Mouse (Mus musculus) liver, postnatal 0 days (tissue): ENCODE measurements around the gene Gsap.

ENCODE experiments used
- CTCF ChIP-seq: sonication (generic); IDR thresholded peaks from 2 replicates; pipeline ENCODE4 v1.5.1; 2016; ENCODE audit warnings: antibody characterized with exemption, low read depth
- EP300 ChIP-seq: IDR thresholded peaks from 2 replicates; pipeline ENCODE4 v1.6.1; 2016; ENCODE audit warnings: antibody characterized with exemption, low read depth, mild to moderate bottlenecking

DNA sequence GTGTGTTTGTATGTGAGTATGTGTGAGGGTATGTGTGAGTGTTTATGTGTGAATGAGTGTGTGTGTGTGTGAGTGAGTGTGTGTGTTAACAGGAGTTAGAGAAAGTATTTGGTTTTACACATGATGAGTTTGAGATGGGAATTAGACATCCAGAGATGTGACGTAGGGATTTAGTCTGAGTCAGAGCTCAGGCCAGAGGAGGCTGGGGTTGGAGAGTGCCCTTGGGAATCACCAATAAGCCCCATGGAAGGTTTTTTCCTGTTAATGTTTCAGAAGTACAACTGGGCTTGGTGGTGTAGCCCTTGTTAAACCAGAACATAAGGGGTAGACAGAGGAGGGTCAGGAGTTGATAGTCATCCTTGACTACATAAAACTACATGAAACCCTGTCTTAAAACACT is 25.4 kb downstream of the Gsap start:
- no peak for TF ChIP-seq EP300
- no peak for TF ChIP-seq CTCF
